ENCODE assay signal across 9 mouse cellular contexts in genomic region chr12:111370249-111370648, GRCm38 (mm10). TPM values are rescaled to one million over a fixed set of nuclear protein-coding genes. Genes with fewer than 3 reads are reported as not detected.
DNase-seq lines count a peak whose midpoint lies in the region.
"Had no signal": no experiment of that assay in that cellular context is flagged by ENCODE, and none has a peak within 500 bp of the region (broad histone marks: within the 10 kb centered on the region; RNA-seq: fewer than 3 reads in every experiment).

No protein-coding gene starts in this region.

- peak; percentile 57 to 66 for DNase-seq in lung, adult 18-20 months
- DNase-seq in lung, postnatal 14 days: no peak
- DNase-seq in WW6 (ENCODE audit: low read depth, low spot score) (peak; percentile 43), liver (peak; percentile 54)
- DNase-seq in retina, postnatal 1 day: peak; percentile 70
- DNase-seq in T-cell, adult 2 months (ENCODE audit: low spot score): no peak
- DNase-seq in layer of hippocampus, adult 8-10 months (ENCODE audit: low spot score in 2 of 2): no peak
- DNase-seq: cerebellum, adult 8-10 months; gastrocnemius, postnatal 36 days had no signal

RNA-seq across cellular contexts. Expression of gene Cdc42bpb, which starts 7.3 kb away (rescaled TPM):
- total RNA-seq in layer of hippocampus, adult 8-10 months (2022): 100 to 1,000 TPM; 114 to 140 (median 119) TPM

RNA-seq across cellular contexts. Expression of gene Lbhd2, which starts 36.4 kb away (rescaled TPM):
- total RNA-seq in layer of hippocampus, adult 8-10 months (2022): 1 to 10 TPM in 2 of 4 experiments, under 1 TPM in 1, not detected in 1; 0.61 to 2.3 (median 1.3) TPM
- total RNA-seq: gastrocnemius, postnatal 36 days had no signal

RNA-seq across cellular contexts. Expression of gene Exoc3l4, which starts 46.6 kb away (rescaled TPM):
- 1 to 10 TPM; 5.0 to 7.7 (median 6.5) TPM for total RNA-seq in layer of hippocampus, adult 8-10 months (2022)

Comparison
In these comparisons a context has a peak if more than half of its experiments do, and no peak if none do; other contexts are left out.
1. DNase-seq: peak in lung, adult 18-20 months (2 of 2), WW6 (single experiment), liver (single experiment) and retina, postnatal 1 day (single experiment); none in lung, postnatal 14 days (single experiment), T-cell, adult 2 months (single experiment) and layer of hippocampus, adult 8-10 months (0 of 2).